Mouse (Mus musculus): ENCODE results near the gene Szt2. TPM values are rescaled to one million over a fixed set of nuclear protein-coding genes. Genes with fewer than 3 reads are reported as not detected.

The Szt2 gene
- polyA plus RNA-seq (2016; fragmentation: Nextera tagmentation; extraction: Ambion mirVana): 11.1 and 11.7 TPM in 2 replicates

- WGBS: 1% methylated on average over 53 of the region's 53 CpGs
- Histone ChIP-seq H3K36me3 (peaks cover 48% of the 10 kb centered on the region), H3K27ac (peak within 1 kb of the TSS; percentile 66), H3K4me2 (peak within 1 kb of the TSS; percentile 89), H3K27me3 (no peaks in the 10 kb centered on the region), H3K4me3 (replicated peaks) (peak within 1 kb of the TSS; percentile 92), H3K9ac (replicated peaks) (peak within 1 kb of the TSS; percentile 88), H3K9me3 (no peaks in the 10 kb centered on the region), H3K4me1 (replicated peaks) (peaks cover 16% of the 10 kb centered on the region)
- ATAC-seq (ENCODE audit: insufficient number of reproducible peaks, insufficient read depth, low FRiP score, low TSS enrichment, low read depth): peak; percentile 84
These were observed at the start of gene Szt2, which contains the start of gene Med8 for GRCm38 (mm10) chr4:118409142-118409900. TSS of gene Szt2 (minus strand) at chr4:118409273. TSS of gene Med8 (plus strand) at chr4:118409337.

- Histone ChIP-seq H3K4me1 (replicated peaks) (no peaks in the 10 kb centered on the region), H3K27ac (no peak within 1 kb of the TSS), H3K4me3 (replicated peaks) (no peak within 1 kb of the TSS), H3K36me3 (no peaks in the 10 kb centered on the region), H3K9ac (replicated peaks) (no peak within 1 kb of the TSS), H3K4me2 (no peak within 1 kb of the TSS), H3K9me3 (no peaks in the 10 kb centered on the region), H3K27me3 (no peaks in the 10 kb centered on the region)
- 73% methylated on average over 9 of the region's 9 CpGs for WGBS
- no peak for ATAC-seq (ENCODE audit: insufficient number of reproducible peaks, insufficient read depth, low FRiP score, low TSS enrichment, low read depth)
These were observed 48.4 kb upstream of the Szt2 start, which contains the start of gene Mpl for GRCm38 (mm10) chr4:118457345-118457975. TSS of gene Mpl (minus strand) at chr4:118457513.

- Histone ChIP-seq H3K9me3 (no peaks in the 10 kb centered on the region), H3K9ac (replicated peaks) (peak overlapping the region; percentile 48; the same call in 1 of the 2 replicates), H3K4me2 (peak overlapping the region; percentile 78), H3K4me3 (replicated peaks) (peak overlapping the region; percentile 40), H3K27me3 (0 out of 2 replicates have a peak, but pooled peaks cover 3% of the 10 kb centered on the region), H3K27ac (no peak overlapping the region), H3K36me3 (no peaks in the 10 kb centered on the region), H3K4me1 (replicated peaks) (peaks cover 10% of the 10 kb centered on the region)
- WGBS: 33% methylated on average over 24 of the region's 24 CpGs
- no peak for ATAC-seq (ENCODE audit: insufficient number of reproducible peaks, insufficient read depth, low FRiP score, low TSS enrichment, low read depth)
These were observed 37.5 kb upstream of the Szt2 start for GRCm38 (mm10) chr4:118446415-118447153.

GRCm38 (mm10) chr4:118445781-118446414, 36.8 kb upstream of the Szt2 start:
- H3K27me3 ChIP-seq: 0 out of 2 replicates have a peak, but pooled peaks cover 3% of the 10 kb centered on the region
- 16% methylated on average over 18 of the region's 18 CpGs for WGBS
- no peak overlapping the region for H3K27ac ChIP-seq
- H3K4me1 ChIP-seq (replicated peaks): peaks cover 10% of the 10 kb centered on the region
- peak overlapping the region; percentile 78 for H3K4me2 ChIP-seq
- peak overlapping the region; percentile 40 for H3K4me3 ChIP-seq (replicated peaks)
- H3K36me3 ChIP-seq: no peaks in the 10 kb centered on the region
- ATAC-seq (ENCODE audit: insufficient number of reproducible peaks, insufficient read depth, low FRiP score, low TSS enrichment, low read depth): peak; percentile 79
- H3K9me3 ChIP-seq: no peaks in the 10 kb centered on the region
- peak overlapping the region; percentile 48; the same call in 1 of the 2 replicates for H3K9ac ChIP-seq (replicated peaks)

- 0 out of 2 replicates have a peak, but pooled peaks cover 3% of the 10 kb centered on the region for H3K27me3 ChIP-seq
- H3K27ac ChIP-seq: no peak overlapping the region
- no peak for ATAC-seq (ENCODE audit: insufficient number of reproducible peaks, insufficient read depth, low FRiP score, low TSS enrichment, low read depth)
- H3K9ac ChIP-seq (replicated peaks): no peak overlapping the region
- H3K4me3 ChIP-seq (replicated peaks): no peak overlapping the region
- no peak overlapping the region for H3K4me2 ChIP-seq
- H3K4me1 ChIP-seq (replicated peaks): peaks cover 10% of the 10 kb centered on the region
- 87% methylated on average over 10 of the region's 10 CpGs for WGBS
- H3K36me3 ChIP-seq: no peaks in the 10 kb centered on the region
- H3K9me3 ChIP-seq: no peaks in the 10 kb centered on the region
These were observed 36.0 kb upstream of the Szt2 start for GRCm38 (mm10) chr4:118445088-118445487.

- Histone ChIP-seq H3K4me1 (replicated peaks) (peaks cover 35% of the 10 kb centered on the region), H3K4me3 (replicated peaks) (peak overlapping the region; percentile 82), H3K36me3 (peaks cover 30% of the 10 kb centered on the region), H3K27ac (peak overlapping the region; percentile 91), H3K4me2 (peak overlapping the region; percentile 87), H3K9ac (replicated peaks) (peak overlapping the region; percentile 82), H3K27me3 (no peaks in the 10 kb centered on the region), H3K9me3 (no peaks in the 10 kb centered on the region)
- ATAC-seq (ENCODE audit: insufficient number of reproducible peaks, insufficient read depth, low FRiP score, low TSS enrichment, low read depth): no peak
- 10% methylated on average over 12 of the region's 12 CpGs for WGBS
These were observed 28.8 kb upstream of the Szt2 start for GRCm38 (mm10) chr4:118437829-118438253.

GRCm38 (mm10) chr4:118436820-118437603, 27.9 kb upstream of the Szt2 start, which contains the start of gene Cdc20:
TSS of gene Cdc20 (minus strand) at chr4:118437352.
- Histone ChIP-seq H3K9me3 (no peaks in the 10 kb centered on the region), H3K36me3 (peaks cover 38% of the 10 kb centered on the region), H3K9ac (replicated peaks) (peak within 1 kb of the TSS; percentile 82), H3K4me1 (replicated peaks) (peaks cover 35% of the 10 kb centered on the region), H3K4me3 (replicated peaks) (peak within 1 kb of the TSS; percentile 82), H3K27me3 (no peaks in the 10 kb centered on the region), H3K27ac (peak within 1 kb of the TSS; percentile 91), H3K4me2 (peak within 1 kb of the TSS; percentile 87)
- WGBS: under 1% methylated on average over 66 of the region's 67 CpGs
- ATAC-seq (ENCODE audit: insufficient number of reproducible peaks, insufficient read depth, low FRiP score, low TSS enrichment, low read depth): peak; percentile 95

- peaks cover 49% of the 10 kb centered on the region for H3K4me1 ChIP-seq (replicated peaks)
- H3K9me3 ChIP-seq: no peaks in the 10 kb centered on the region
- no peak for ATAC-seq (ENCODE audit: insufficient number of reproducible peaks, insufficient read depth, low FRiP score, low TSS enrichment, low read depth)
- no peaks in the 10 kb centered on the region for H3K27me3 ChIP-seq
- H3K4me2 ChIP-seq: no peak overlapping the region
- H3K4me3 ChIP-seq (replicated peaks): no peak overlapping the region
- H3K36me3 ChIP-seq: peaks cover 57% of the 10 kb centered on the region
- no peak overlapping the region for H3K27ac ChIP-seq
- WGBS: 72% methylated on average over 8 of the region's 8 CpGs
- peak overlapping the region; percentile 27; the same call in 1 of the 2 replicates for H3K9ac ChIP-seq (replicated peaks)
These were observed 23.3 kb upstream of the Szt2 start for GRCm38 (mm10) chr4:118432332-118432731.

- Histone ChIP-seq H3K4me2 (peak overlapping the region; percentile 88), H3K9ac (replicated peaks) (peak overlapping the region; percentile 65), H3K4me3 (replicated peaks) (peak overlapping the region; percentile 71), H3K9me3 (no peaks in the 10 kb centered on the region), H3K4me1 (replicated peaks) (peaks cover 29% of the 10 kb centered on the region), H3K27me3 (no peaks in the 10 kb centered on the region), H3K27ac (peak overlapping the region; percentile 83; the same call in 1 of the 2 replicates), H3K36me3 (peaks cover 42% of the 10 kb centered on the region)
- 42% methylated on average over 7 of the region's 7 CpGs for WGBS
- ATAC-seq (ENCODE audit: insufficient number of reproducible peaks, insufficient read depth, low FRiP score, low TSS enrichment, low read depth): no peak
These were observed 20.3 kb upstream of the Szt2 start for GRCm38 (mm10) chr4:118429215-118429895.
